Mouse (Mus musculus) myocyte (in vitro differentiated cells): ENCODE measurements around the gene Vmn1r194. TPM values are rescaled to one million over a fixed set of nuclear protein-coding genes. Genes with fewer than 3 reads are reported as not detected.
"Not testable (repeated sequence)": the region's sequence is repeated elsewhere in the genome, so short reads cannot be mapped to it uniquely, and the experiment has no call there.

ENCODE experiments used
- H3K27me3 ChIP-seq: one replicate; pipeline ENCODE4 v1.6.1; 2011; ENCODE audit not compliant: control insufficient read depth, insufficient read depth, insufficient read length
- H3K36me3 ChIP-seq: one replicate; pipeline ENCODE4 v1.6.1; 2011; ENCODE audit not compliant: control insufficient read depth, insufficient read depth
- H3K4me2 ChIP-seq: one replicate; pipeline ENCODE4 v1.6.1; 2011; ENCODE audit warnings: low read depth, control low read depth
- H3K4me3 ChIP-seq: one replicate; pipeline ENCODE4 v1.5.1; 2011; ENCODE audit warnings: mild to moderate bottlenecking, control low read depth, moderate library complexity
- H3K79me2 ChIP-seq: one replicate; pipeline ENCODE4 v1.6.1; 2011; ENCODE audit not compliant: control insufficient read depth, insufficient read depth
- H3ac ChIP-seq: one replicate; pipeline ENCODE4 v1.6.1; 2011; ENCODE audit not compliant: control insufficient read depth, insufficient read length
- CEBPB ChIP-seq: IDR thresholded peaks from 2 replicates; pipeline ENCODE4 v1.6.1; 2011; ENCODE audit warnings: mild to moderate bottlenecking, moderate library complexity; ENCODE audit not compliant: poor library complexity, insufficient read depth, severe bottlenecking
- E2F4 ChIP-seq: IDR thresholded peaks from one replicate; pipeline ENCODE4 v1.6.1; 2011; ENCODE audit warnings: mild to moderate bottlenecking, control low read depth, moderate library complexity; ENCODE audit not compliant: insufficient read depth
- MAX ChIP-seq: IDR thresholded peaks from one replicate; pipeline ENCODE4 v1.6.1; 2011; ENCODE audit warnings: low read depth, mild to moderate bottlenecking, control low read depth
- MYOD1 ChIP-seq, 3 experiments: IDR thresholded peaks; one replicate each; pipeline ENCODE4 v1.6.1; 2011; ENCODE audit warnings: control low read depth in 2 of 3, low read depth in 2 of 3, mild to moderate bottlenecking in 2 of 3, moderate library complexity in 1 of 3; ENCODE audit not compliant: insufficient read length in 2 of 3, control insufficient read depth in 1 of 3
- MYOG ChIP-seq, 3 experiments: IDR thresholded peaks; one replicate each; pipeline ENCODE4 v1.6.1; 2011; ENCODE audit warnings: control low read depth in 2 of 3, low read depth in 2 of 3, mild to moderate bottlenecking in 2 of 3; ENCODE audit not compliant: insufficient read length in 2 of 3, control insufficient read depth in 1 of 3, insufficient read depth in 1 of 3
- POLR2A ChIP-seq: IDR thresholded peaks from one replicate; pipeline ENCODE4 v1.6.1; 2011; ENCODE audit warnings: low read depth, mild to moderate bottlenecking, control low read depth, moderate library complexity; ENCODE audit not compliant: insufficient read length
- POLR2AphosphoS2 ChIP-seq: IDR thresholded peaks from one replicate; pipeline ENCODE4 v1.6.1; 2011; ENCODE audit warnings: low read depth, control low read depth; ENCODE audit not compliant: insufficient read length
- REST ChIP-seq: IDR thresholded peaks from one replicate; pipeline ENCODE4 v1.6.1; 2011; ENCODE audit warnings: mild to moderate bottlenecking, control low read depth, moderate library complexity; ENCODE audit not compliant: insufficient read depth, insufficient read length
- SRF ChIP-seq: IDR thresholded peaks from one replicate; pipeline ENCODE4 v1.6.1; 2011; ENCODE audit warnings: low read depth; ENCODE audit not compliant: control insufficient read depth, insufficient read length
- TCF12 ChIP-seq: IDR thresholded peaks from one replicate; pipeline ENCODE4 v1.6.1; 2011; ENCODE audit warnings: mild to moderate bottlenecking, control low read depth; ENCODE audit not compliant: poor library complexity, insufficient read depth, severe bottlenecking
- TCF3 ChIP-seq: IDR thresholded peaks from one replicate; pipeline ENCODE4 v1.6.1; 2011; ENCODE audit warnings: low read depth, control low read depth; ENCODE audit not compliant: insufficient read length
- USF1 ChIP-seq: IDR thresholded peaks from one replicate; pipeline ENCODE4 v1.6.1; 2011; ENCODE audit warnings: low read depth, mild to moderate bottlenecking, control low read depth, moderate library complexity
- polyA plus RNA-seq: library from polyadenylated mRNA; unstranded; fragments of >200 nt; fragmentation: generic; extraction: Trizol; gene quantifications from one replicate; pipeline ENCODE4 v1.2.1, GENCODE M21; 2012; ENCODE audit warnings: missing spikeins

The Vmn1r194 gene
- not detected for polyA plus RNA-seq

GRCm38 (mm10) chr13:22243915-22244314 is at the start of gene Vmn1r194:
TSS of gene Vmn1r194 (plus strand) at chr13:22244215.
- H3K79me2 ChIP-seq: no peaks in the 10 kb centered on the region
- no peak for TF ChIP-seq POLR2AphosphoS2
- TF ChIP-seq CEBPB: no peak
- no peak for TF ChIP-seq TCF3
- TF ChIP-seq E2F4: no peak
- TF ChIP-seq REST: no peak
- no peak for TF ChIP-seq USF1
- no peak for TF ChIP-seq MYOD1 (IDR thresholded peaks at IDR 0.05; ENCODE audit: control insufficient read depth in 1 of 3, insufficient read length in 2 of 3, low read depth in 2 of 3)
- no peak for TF ChIP-seq POLR2A
- TF ChIP-seq SRF: no peak
- no peak for TF ChIP-seq MYOG (IDR thresholded peaks at IDR 0.05; ENCODE audit: control insufficient read depth in 1 of 3, insufficient read depth in 1 of 3, insufficient read length in 2 of 3, low read depth in 2 of 3)

GRCm38 (mm10) chr13:22223060-22223459 is 21.0 kb upstream of the Vmn1r194 start, which contains the start of gene Vmn1r193:
TSS of gene Vmn1r193 (minus strand) at chr13:22223160.
- H3K27me3 ChIP-seq, H3K4me3 ChIP-seq, H3K36me3 ChIP-seq, H3K4me2 ChIP-seq, H3ac ChIP-seq, H3K79me2 ChIP-seq: not testable (repeated sequence)

More at GRCm38 (mm10) chr13:22243915-22244314, at the start of gene Vmn1r194:
- H3K36me3 ChIP-seq: no peaks in the 10 kb centered on the region
- no peaks in the 10 kb centered on the region for H3K27me3 ChIP-seq
- H3K4me2 ChIP-seq: no peak within 1 kb of the TSS
- H3ac ChIP-seq: no peak within 1 kb of the TSS
- H3K4me3 ChIP-seq: no peak within 1 kb of the TSS

- not testable (repeated sequence) for H3K79me2 ChIP-seq, H3K27me3 ChIP-seq, H3K4me2 ChIP-seq, H3K36me3 ChIP-seq, H3ac ChIP-seq, H3K4me3 ChIP-seq
These were observed 26.2 kb downstream of the Vmn1r194 start, which contains the start of gene Vmn1r195 for GRCm38 (mm10) chr13:22270222-22270621. TSS of gene Vmn1r195 (plus strand) at chr13:22270522.

- H3K4me2 ChIP-seq: no peak overlapping the region
- TF ChIP-seq CEBPB (no peak), USF1 (no peak), SRF (no peak), E2F4 (no peak), TCF3 (no peak), MYOD1 (IDR thresholded peaks at IDR 0.05; ENCODE audit: control insufficient read depth in 1 of 3, insufficient read length in 2 of 3, low read depth in 2 of 3) (no peak), POLR2A (no peak), MYOG (IDR thresholded peaks at IDR 0.05; ENCODE audit: control insufficient read depth in 1 of 3, insufficient read depth in 1 of 3, insufficient read length in 2 of 3, low read depth in 2 of 3) (no peak), POLR2AphosphoS2 (no peak), REST (no peak), TCF12 (no peak), MAX (no peak)
- H3ac ChIP-seq: no peak overlapping the region
- H3K27me3 ChIP-seq: no peaks in the 10 kb centered on the region
- no peaks in the 10 kb centered on the region for H3K79me2 ChIP-seq
- H3K4me3 ChIP-seq: no peak overlapping the region
- H3K36me3 ChIP-seq: no peaks in the 10 kb centered on the region
These were observed 27.7 kb downstream of the Vmn1r194 start for GRCm38 (mm10) chr13:22271721-22272120.

GRCm38 (mm10) chr13:22284578-22284977 is 40.6 kb downstream of the Vmn1r194 start:
- no peaks in the 10 kb centered on the region for H3K36me3 ChIP-seq
- TF ChIP-seq SRF (no peak), POLR2A (no peak), MYOG (IDR thresholded peaks at IDR 0.05; ENCODE audit: control insufficient read depth in 1 of 3, insufficient read depth in 1 of 3, insufficient read length in 2 of 3, low read depth in 2 of 3) (no peak), TCF12 (no peak), REST (no peak), POLR2AphosphoS2 (no peak), TCF3 (no peak), E2F4 (no peak)
- H3K27me3 ChIP-seq: no peaks in the 10 kb centered on the region
- no peak overlapping the region for H3ac ChIP-seq
- no peak overlapping the region for H3K4me2 ChIP-seq
- no peaks in the 10 kb centered on the region for H3K79me2 ChIP-seq
- H3K4me3 ChIP-seq: no peak overlapping the region

GRCm38 (mm10) chr13:22289620-22290019 is 45.6 kb downstream of the Vmn1r194 start, which contains the start of gene Vmn1r196:
TSS of gene Vmn1r196 (plus strand) at chr13:22289920.
- TF ChIP-seq MYOG (IDR thresholded peaks at IDR 0.05; ENCODE audit: control insufficient read depth in 1 of 3, insufficient read depth in 1 of 3, insufficient read length in 2 of 3, low read depth in 2 of 3) (no peak), E2F4 (no peak), USF1 (no peak), TCF3 (no peak), CEBPB (no peak), REST (no peak), MAX (no peak), MYOD1 (IDR thresholded peaks at IDR 0.05; ENCODE audit: control insufficient read depth in 1 of 3, insufficient read length in 2 of 3, low read depth in 2 of 3) (no peak), TCF12 (no peak)
- Histone ChIP-seq H3K4me3 (no peak within 1 kb of the TSS), H3K4me2 (no peak within 1 kb of the TSS), H3K79me2 (no peaks in the 10 kb centered on the region), H3K36me3 (no peaks in the 10 kb centered on the region), H3ac (no peak within 1 kb of the TSS), H3K27me3 (no peaks in the 10 kb centered on the region)

Other genes with a start within 250 kb of the Vmn1r194 start
- 0.34 TPM for gene Prss16, start 234.5 kb upstream of the Vmn1r194 start, polyA plus RNA-seq
- 2.2 TPM for gene Hist1h2ah, start 208.6 kb upstream of the Vmn1r194 start, polyA plus RNA-seq
- gene Hist1h2bk, start 208.3 kb upstream of the Vmn1r194 start, polyA plus RNA-seq: 8.2 TPM
- gene Hist1h4i, start 202.9 kb upstream of the Vmn1r194 start, polyA plus RNA-seq: 31.0 TPM
- 4.1 TPM for gene Hist1h2ag, start 201.3 kb upstream of the Vmn1r194 start, polyA plus RNA-seq
- gene Hist1h2bj, start 201.0 kb upstream of the Vmn1r194 start, polyA plus RNA-seq: 3.4 TPM
- not detected for gene Vmn1r188, start 159.8 kb upstream of the Vmn1r194 start, polyA plus RNA-seq
- gene Vmn1r189, start 138.4 kb upstream of the Vmn1r194 start, polyA plus RNA-seq: not detected
- not detected for gene Vmn1r191, start 60.2 kb upstream of the Vmn1r194 start, polyA plus RNA-seq
- gene Vmn1r192, start 53.1 kb upstream of the Vmn1r194 start, polyA plus RNA-seq: not detected
- gene Vmn1r193, start 21.1 kb upstream of the Vmn1r194 start, polyA plus RNA-seq: not detected
- not detected for gene Vmn1r195, start 26.3 kb downstream of the Vmn1r194 start, polyA plus RNA-seq
- not detected for gene Vmn1r196, start 45.7 kb downstream of the Vmn1r194 start, polyA plus RNA-seq
- gene Vmn1r197, start 80.4 kb downstream of the Vmn1r194 start, polyA plus RNA-seq: not detected
- not detected for gene Vmn1r198, start 106.1 kb downstream of the Vmn1r194 start, polyA plus RNA-seq
- gene Vmn1r199, start 135.6 kb downstream of the Vmn1r194 start, polyA plus RNA-seq: not detected
- not detected for gene Vmn1r200, start 146.2 kb downstream of the Vmn1r194 start, polyA plus RNA-seq
- gene Vmn1r201, start 227.7 kb downstream of the Vmn1r194 start, polyA plus RNA-seq: not detected